Mouse (Mus musculus): ENCODE data around the gene Fxr2. TPM values are rescaled to one million over a fixed set of nuclear protein-coding genes. Genes with fewer than 3 reads are reported as not detected.
"Not testable (repeated sequence)": the region's sequence is repeated elsewhere in the genome, so short reads cannot be mapped to it uniquely, and the experiment has no call there.

Fxr2 gene
- polyA plus RNA-seq, 1 experiment = 104 TPM

DNA sequence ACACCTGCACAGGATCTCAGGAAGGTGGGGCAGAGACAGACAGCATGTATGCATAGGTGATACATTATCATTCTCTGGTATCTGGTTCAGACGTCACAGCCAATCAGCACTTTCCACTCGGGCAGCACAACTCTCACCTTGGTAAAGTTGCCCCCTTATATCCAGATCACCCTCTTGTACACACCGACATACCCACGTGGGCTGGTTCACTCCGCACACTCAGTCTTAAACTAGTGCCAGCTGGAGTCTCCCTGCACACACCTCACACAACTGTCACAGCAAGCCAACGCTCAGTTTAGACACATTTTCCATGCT is 62.2 kb downstream of the Fxr2 start:
- H3K4me3 ChIP-seq = peak overlapping the region; percentile 11
- peak overlapping the region; percentile 67 for H3K4me2 ChIP-seq (ENCODE audit: low read depth)

DNA sequence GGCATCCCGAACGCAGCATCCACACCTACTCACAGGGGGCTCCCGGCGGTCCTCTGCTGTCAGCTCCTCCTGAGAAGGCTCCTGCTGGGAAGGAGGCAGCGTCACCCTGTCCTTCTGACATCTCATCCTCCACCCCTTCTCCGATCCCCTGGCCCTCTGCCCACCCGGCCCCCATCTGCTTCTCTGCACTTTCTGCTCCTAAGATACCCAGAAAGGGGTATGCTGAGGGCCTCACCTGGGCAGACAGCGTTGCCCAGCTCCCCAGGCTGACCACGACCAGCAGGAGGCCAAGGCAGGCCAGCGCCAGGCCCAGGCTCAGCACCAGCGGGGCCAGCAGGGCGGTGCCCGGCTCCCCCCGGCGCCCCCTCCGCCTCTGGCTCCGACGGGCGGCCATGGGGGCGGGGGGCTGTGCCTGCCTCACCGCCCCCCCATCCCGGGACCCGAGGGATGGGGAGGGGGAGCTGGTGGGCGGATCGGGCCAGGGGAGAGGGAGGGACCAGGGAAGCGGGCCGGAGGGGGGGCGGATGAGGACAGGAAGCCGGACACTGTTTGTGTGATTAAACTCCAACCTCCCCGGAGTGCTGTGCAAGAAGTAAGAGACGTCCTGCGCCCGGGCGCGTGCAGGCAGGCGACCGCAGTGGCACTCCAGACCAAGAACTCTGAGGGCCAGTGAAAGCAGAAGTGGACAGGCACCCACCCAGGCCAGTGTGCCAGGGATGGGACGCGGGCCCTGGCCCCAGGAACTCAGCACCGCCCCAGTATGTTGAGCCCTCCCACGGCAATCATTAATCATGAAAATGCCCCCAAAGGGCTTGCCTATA is 62.8 kb downstream of the Fxr2 start, which contains the start of the genes Tnfsf12 and Tnfsfm13:
Gene Tnfsf12 (minus strand): TSS at position 489 of the 821 bp plus-strand sequence.
Gene Tnfsfm13 (minus strand): TSS at position 738 of the 821 bp plus-strand sequence.
- Histone ChIP-seq H3K79me2 (ENCODE audit: control insufficient read depth, insufficient read depth) (no peaks in the 10 kb centered on the region), H3K36me3 (ENCODE audit: control insufficient read depth, insufficient read depth) (no peaks in the 10 kb centered on the region), H3K4me2 (ENCODE audit: low read depth) (peak within 1 kb of the TSS; percentile 67), H3ac (ENCODE audit: control insufficient read depth, insufficient read length) (peak within 1 kb of the TSS; percentile 11), H3K4me3 (peak within 1 kb of the TSS; percentile 11), H3K27me3 (ENCODE audit: control insufficient read depth, insufficient read depth, insufficient read length) (no peaks in the 10 kb centered on the region)
- TF ChIP-seq USF1 (IDR thresholded peaks at IDR 0.05; ENCODE audit: low read depth) (no peak), POLR2AphosphoS2 (IDR thresholded peaks at IDR 0.05; ENCODE audit: insufficient read length, low read depth) (no peak), POLR2A (IDR thresholded peaks at IDR 0.05; ENCODE audit: insufficient read length, low read depth) (peak; percentile 42), TCF12 (IDR thresholded peaks at IDR 0.05; ENCODE audit: insufficient read depth, poor library complexity, severe bottlenecking) (no peak), SRF (IDR thresholded peaks at IDR 0.05; ENCODE audit: control insufficient read depth, insufficient read length, low read depth) (no peak), MYOD1 (IDR thresholded peaks at IDR 0.05; ENCODE audit: control insufficient read depth in 1 of 3, insufficient read length in 2 of 3, low read depth in 2 of 3) (no peak), E2F4 (IDR thresholded peaks at IDR 0.05; ENCODE audit: insufficient read depth) (no peak), CEBPB (IDR thresholded peaks at IDR 0.05; ENCODE audit: insufficient read depth, poor library complexity, severe bottlenecking) (no peak)

More for the DNA sequence above, 62.2 kb downstream of the Fxr2 start:
- no peaks in the 10 kb centered on the region for H3K79me2 ChIP-seq (ENCODE audit: control insufficient read depth, insufficient read depth)
- H3K36me3 ChIP-seq (ENCODE audit: control insufficient read depth, insufficient read depth) = no peaks in the 10 kb centered on the region
- peak overlapping the region; percentile 11 for H3ac ChIP-seq (ENCODE audit: control insufficient read depth, insufficient read length)
- TF ChIP-seq USF1 (IDR thresholded peaks at IDR 0.05; ENCODE audit: low read depth) (no peak), REST (IDR thresholded peaks at IDR 0.05; ENCODE audit: insufficient read depth, insufficient read length) (no peak)
- H3K27me3 ChIP-seq (ENCODE audit: control insufficient read depth, insufficient read depth, insufficient read length) = no peaks in the 10 kb centered on the region

DNA sequence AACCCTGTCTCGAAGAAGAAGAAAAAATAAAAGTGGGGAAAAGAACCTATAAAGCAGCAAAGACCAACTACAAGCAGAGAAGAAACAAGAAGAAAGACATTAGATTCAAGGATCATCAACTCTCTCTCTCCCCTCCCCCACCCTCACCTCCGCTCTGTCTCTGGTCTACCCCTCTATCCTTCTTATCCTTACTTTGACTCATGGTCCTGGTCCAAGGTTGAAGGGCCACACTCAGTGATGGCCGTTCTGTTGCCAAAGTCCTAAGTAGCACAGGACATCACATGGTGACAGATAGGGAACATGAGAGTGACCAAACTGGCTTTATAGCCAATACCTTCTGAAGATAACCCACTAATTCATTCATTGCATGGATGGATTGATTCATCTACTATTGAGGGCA is 64.6 kb downstream of the Fxr2 start:
- Histone ChIP-seq H3ac (ENCODE audit: control insufficient read depth, insufficient read length) (no peak overlapping the region), H3K79me2 (ENCODE audit: control insufficient read depth, insufficient read depth) (no peaks in the 10 kb centered on the region), H3K4me2 (ENCODE audit: low read depth) (no peak overlapping the region), H3K4me3 (no peak overlapping the region), H3K27me3 (ENCODE audit: control insufficient read depth, insufficient read depth, insufficient read length) (no peaks in the 10 kb centered on the region), H3K36me3 (ENCODE audit: control insufficient read depth, insufficient read depth) (no peaks in the 10 kb centered on the region)
- TF ChIP-seq POLR2AphosphoS2 (IDR thresholded peaks at IDR 0.05; ENCODE audit: insufficient read length, low read depth) (no peak), MAX (IDR thresholded peaks at IDR 0.05; ENCODE audit: low read depth) (no peak), TCF3 (IDR thresholded peaks at IDR 0.05; ENCODE audit: insufficient read length, low read depth) (no peak), TCF12 (IDR thresholded peaks at IDR 0.05; ENCODE audit: insufficient read depth, poor library complexity, severe bottlenecking) (no peak), REST (IDR thresholded peaks at IDR 0.05; ENCODE audit: insufficient read depth, insufficient read length) (no peak), MYOG (IDR thresholded peaks at IDR 0.05; ENCODE audit: control insufficient read depth in 1 of 3, insufficient read depth in 1 of 3, insufficient read length in 2 of 3, low read depth in 2 of 3) (no peak), POLR2A (IDR thresholded peaks at IDR 0.05; ENCODE audit: insufficient read length, low read depth) (no peak), CEBPB (IDR thresholded peaks at IDR 0.05; ENCODE audit: insufficient read depth, poor library complexity, severe bottlenecking) (no peak), SRF (IDR thresholded peaks at IDR 0.05; ENCODE audit: control insufficient read depth, insufficient read length, low read depth) (no peak), E2F4 (IDR thresholded peaks at IDR 0.05; ENCODE audit: insufficient read depth) (no peak), USF1 (IDR thresholded peaks at IDR 0.05; ENCODE audit: low read depth) (no peak), MYOD1 (IDR thresholded peaks at IDR 0.05; ENCODE audit: control insufficient read depth in 1 of 3, insufficient read length in 2 of 3, low read depth in 2 of 3) (no peak)

DNA sequence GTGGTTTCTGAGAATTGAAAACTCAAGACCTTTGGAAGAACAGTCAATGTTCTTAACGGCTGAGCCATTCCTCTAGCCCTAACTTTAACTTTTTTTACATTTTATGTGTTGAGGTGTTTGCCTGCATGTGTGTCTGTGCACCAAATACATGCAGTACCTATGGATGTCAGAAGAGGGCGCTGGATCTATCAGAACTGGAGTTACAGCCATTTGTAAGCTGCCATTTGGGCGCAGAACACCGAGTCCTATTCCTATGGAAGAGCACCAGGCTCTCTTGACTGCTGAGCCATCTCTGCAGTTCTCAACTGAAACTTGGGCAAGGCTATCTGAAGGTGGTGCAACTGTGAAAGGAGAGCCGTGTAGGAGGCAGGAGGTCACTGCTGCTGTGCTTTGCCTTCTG is 65.8 kb downstream of the Fxr2 start:
- Histone ChIP-seq H3ac (ENCODE audit: control insufficient read depth, insufficient read length) (no peak overlapping the region), H3K27me3 (ENCODE audit: control insufficient read depth, insufficient read depth, insufficient read length) (no peaks in the 10 kb centered on the region), H3K4me3 (no peak overlapping the region), H3K4me2 (ENCODE audit: low read depth) (no peak overlapping the region), H3K79me2 (ENCODE audit: control insufficient read depth, insufficient read depth) (no peaks in the 10 kb centered on the region), H3K36me3 (ENCODE audit: control insufficient read depth, insufficient read depth) (no peaks in the 10 kb centered on the region)
- no peak for TF ChIP-seq MYOG (IDR thresholded peaks at IDR 0.05; ENCODE audit: control insufficient read depth in 1 of 3, insufficient read depth in 1 of 3, insufficient read length in 2 of 3, low read depth in 2 of 3)
- no peak for TF ChIP-seq TCF12 (IDR thresholded peaks at IDR 0.05; ENCODE audit: insufficient read depth, poor library complexity, severe bottlenecking)
- TF ChIP-seq E2F4 (IDR thresholded peaks at IDR 0.05; ENCODE audit: insufficient read depth) = no peak
- TF ChIP-seq POLR2AphosphoS2 (IDR thresholded peaks at IDR 0.05; ENCODE audit: insufficient read length, low read depth) = no peak
- no peak for TF ChIP-seq TCF3 (IDR thresholded peaks at IDR 0.05; ENCODE audit: insufficient read length, low read depth)
- no peak for TF ChIP-seq MAX (IDR thresholded peaks at IDR 0.05; ENCODE audit: low read depth)
- no peak for TF ChIP-seq MYOD1 (IDR thresholded peaks at IDR 0.05; ENCODE audit: control insufficient read depth in 1 of 3, insufficient read length in 2 of 3, low read depth in 2 of 3)
- TF ChIP-seq REST (IDR thresholded peaks at IDR 0.05; ENCODE audit: insufficient read depth, insufficient read length) = no peak

DNA sequence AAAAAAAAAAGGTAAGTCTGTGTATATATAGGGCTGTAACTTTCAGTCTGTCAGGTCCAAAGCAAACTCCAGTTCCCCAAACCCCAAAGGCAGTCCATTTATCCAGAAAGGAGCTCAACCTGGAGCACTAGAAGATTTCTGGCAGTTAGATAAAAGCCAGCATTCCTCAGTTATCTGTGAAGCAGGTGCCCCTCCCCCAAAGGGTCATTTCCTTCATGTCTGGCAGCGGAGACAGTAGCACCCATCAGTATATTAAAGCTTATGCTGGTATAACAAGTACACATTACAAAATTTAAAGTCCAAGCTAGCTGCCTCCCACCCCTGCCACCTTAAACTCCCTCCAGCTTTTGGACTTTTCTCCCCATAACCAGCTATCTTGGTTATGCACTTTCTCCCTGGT is 66.8 kb downstream of the Fxr2 start:
- Histone ChIP-seq H3K4me2 (ENCODE audit: low read depth) (no peak overlapping the region), H3K36me3 (ENCODE audit: control insufficient read depth, insufficient read depth) (no peaks in the 10 kb centered on the region)
- TF ChIP-seq POLR2AphosphoS2 (IDR thresholded peaks at IDR 0.05; ENCODE audit: insufficient read length, low read depth) (no peak), SRF (IDR thresholded peaks at IDR 0.05; ENCODE audit: control insufficient read depth, insufficient read length, low read depth) (no peak), MYOD1 (IDR thresholded peaks at IDR 0.05; ENCODE audit: control insufficient read depth in 1 of 3, insufficient read length in 2 of 3, low read depth in 2 of 3) (no peak), POLR2A (IDR thresholded peaks at IDR 0.05; ENCODE audit: insufficient read length, low read depth) (no peak), MAX (IDR thresholded peaks at IDR 0.05; ENCODE audit: low read depth) (no peak)

DNA sequence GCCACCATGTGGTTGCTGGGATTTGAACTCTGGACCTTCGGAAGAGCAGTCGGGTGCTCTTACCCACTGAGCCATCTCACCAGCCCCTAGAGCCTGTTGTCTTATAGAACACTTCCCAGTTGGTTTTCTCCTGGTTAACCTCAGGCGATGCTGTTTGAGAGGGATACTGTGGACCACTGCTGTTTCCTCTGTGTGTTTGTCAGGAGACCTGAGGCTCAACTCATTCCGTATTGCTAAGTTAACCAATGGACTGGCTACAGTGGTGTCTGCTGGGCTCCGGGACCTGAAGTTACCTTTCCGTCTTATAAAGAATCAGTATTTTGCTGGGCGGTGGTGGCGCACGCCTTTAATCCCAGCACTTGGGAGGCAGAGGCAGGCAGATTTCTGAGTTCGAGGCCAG is 70.1 kb downstream of the Fxr2 start:
- not testable (repeated sequence) for H3K27me3 ChIP-seq (ENCODE audit: control insufficient read depth, insufficient read depth, insufficient read length); H3K4me3 ChIP-seq; H3K4me2 ChIP-seq (ENCODE audit: low read depth); H3K36me3 ChIP-seq (ENCODE audit: control insufficient read depth, insufficient read depth); H3ac ChIP-seq (ENCODE audit: control insufficient read depth, insufficient read length); H3K79me2 ChIP-seq (ENCODE audit: control insufficient read depth, insufficient read depth)

More for the DNA sequence above, 66.8 kb downstream of the Fxr2 start:
- H3K79me2 ChIP-seq (ENCODE audit: control insufficient read depth, insufficient read depth) = no peaks in the 10 kb centered on the region
- no peaks in the 10 kb centered on the region for H3K27me3 ChIP-seq (ENCODE audit: control insufficient read depth, insufficient read depth, insufficient read length)
- H3ac ChIP-seq (ENCODE audit: control insufficient read depth, insufficient read length) = no peak overlapping the region
- H3K4me3 ChIP-seq = no peak overlapping the region

All from myocyte (in vitro differentiated cells).